Mouse (Mus musculus) ovary, postnatal 14 days (tissue): ENCODE data around the gene Psmd8.

ENCODE experiments used
- DNase-seq: peaks from one replicate; pipeline ENCODE4 v3.0.0; 2022; ENCODE audit warnings: low spot score

The Psmd8 gene

DNA sequence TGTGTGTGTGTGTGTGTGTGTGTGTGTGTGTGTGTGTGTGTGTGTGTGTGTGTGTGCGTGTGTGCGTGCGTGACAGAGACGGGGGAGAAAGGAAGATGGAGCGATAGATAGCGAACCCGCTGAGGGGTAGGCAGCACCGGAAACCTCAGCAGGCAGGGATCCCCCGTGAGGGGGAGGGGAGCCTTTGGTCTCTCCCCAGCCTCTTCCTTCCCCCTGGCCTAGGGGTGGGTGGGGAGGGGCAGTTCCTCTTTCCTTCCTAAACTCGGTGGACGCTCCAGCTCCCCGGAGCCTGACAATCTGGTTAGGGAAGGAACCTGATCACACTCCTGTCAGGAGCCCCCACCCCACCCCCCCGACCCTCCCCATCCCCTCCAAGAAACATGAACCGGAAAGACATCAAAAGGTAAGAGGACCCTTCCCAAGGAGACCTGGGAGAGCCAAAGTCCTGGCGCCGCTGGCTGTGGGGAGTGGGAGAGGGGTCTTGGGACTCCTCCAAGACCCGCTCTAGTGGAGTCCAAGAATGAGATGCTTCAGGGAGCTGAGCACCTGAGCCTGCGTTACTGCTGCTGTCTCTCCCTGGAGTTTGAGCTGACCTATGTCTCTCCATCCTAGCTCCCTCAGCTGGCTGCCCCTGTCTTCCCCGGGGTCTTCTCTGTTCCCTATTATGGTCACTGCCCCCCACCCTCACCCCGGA, 45.7 kb downstream of the Psmd8 start, which contains the start of gene Rasgrp4:
Gene Rasgrp4, plus strand, starts transcription at position 159 of the 694 bp plus-strand sequence.
- no peak for DNase-seq

DNA sequence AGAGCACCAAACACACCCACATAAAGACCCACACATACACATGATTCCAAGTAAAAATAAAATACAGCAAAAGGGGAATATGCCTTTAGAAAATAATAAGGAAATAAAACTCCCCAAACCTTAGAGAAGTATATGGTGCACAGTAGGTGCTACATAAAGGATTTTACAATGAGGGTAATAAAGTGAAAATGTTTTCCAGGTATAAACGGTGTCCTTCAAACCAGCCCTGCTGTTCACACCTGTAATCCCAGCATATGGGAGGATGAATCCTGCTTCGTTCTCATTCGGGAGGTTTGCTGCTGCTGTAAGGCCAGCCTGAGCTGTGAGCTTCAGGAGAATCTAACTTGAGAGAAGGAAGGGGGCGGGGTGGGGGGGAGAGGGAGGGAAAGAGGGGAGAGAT, 46.3 kb downstream of the Psmd8 start:
- no peak for DNase-seq

DNA sequence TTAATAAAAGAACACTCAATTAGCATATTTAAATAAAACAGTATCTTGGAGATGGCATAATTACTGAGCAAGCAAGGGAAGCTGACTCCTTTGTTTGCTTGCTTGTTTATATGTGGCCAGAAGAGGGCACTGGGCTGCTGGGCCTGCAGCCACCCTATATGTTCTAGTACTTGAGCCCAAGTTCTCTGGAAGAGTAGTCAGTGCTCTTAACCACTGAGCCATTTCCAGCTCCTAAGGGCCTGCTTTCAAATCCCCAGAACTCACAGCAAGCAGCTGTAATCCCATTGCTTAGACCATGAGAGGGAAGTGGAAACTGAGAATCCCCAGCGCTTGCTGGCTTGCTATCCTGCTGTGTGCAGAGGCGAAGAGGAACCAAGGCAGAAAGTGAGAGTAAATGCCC, 51.8 kb downstream of the Psmd8 start:
- no peak for DNase-seq

DNA sequence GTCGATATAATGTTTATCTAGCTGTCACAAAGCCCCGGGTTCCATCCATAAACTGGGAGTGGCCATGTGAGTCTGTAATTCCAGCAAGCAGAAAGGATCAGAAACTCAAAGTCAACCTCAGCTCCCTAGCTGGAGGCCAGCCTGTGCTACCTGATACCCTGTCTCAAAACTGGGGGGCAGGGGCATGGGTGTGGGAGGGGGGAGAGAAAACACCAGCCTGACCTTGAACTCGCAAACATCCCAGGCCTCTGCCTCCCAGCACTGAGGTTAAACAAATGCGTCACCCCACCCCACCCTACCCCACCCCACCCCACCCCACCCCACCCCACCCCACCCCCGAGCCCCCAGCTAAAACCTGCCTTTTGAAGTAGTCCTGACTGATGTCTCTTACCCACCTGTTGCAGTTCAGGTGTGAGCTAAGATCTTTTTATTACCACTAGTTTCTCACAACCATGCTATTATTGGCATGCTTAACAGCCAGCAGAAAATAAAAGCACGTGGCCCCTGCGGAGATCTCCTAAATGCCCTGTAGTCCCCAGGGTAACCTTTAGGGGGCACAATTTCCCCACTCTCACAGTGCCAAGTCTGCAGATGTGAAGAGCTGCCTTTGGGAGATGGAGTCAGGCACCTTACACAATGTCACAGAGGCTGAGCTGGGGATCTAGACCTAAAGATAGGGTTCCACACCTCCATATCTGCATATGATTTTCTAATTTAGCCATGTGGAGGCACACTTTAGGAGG, 54.2 kb downstream of the Psmd8 start:
- peak; percentile 46 for DNase-seq

DNA sequence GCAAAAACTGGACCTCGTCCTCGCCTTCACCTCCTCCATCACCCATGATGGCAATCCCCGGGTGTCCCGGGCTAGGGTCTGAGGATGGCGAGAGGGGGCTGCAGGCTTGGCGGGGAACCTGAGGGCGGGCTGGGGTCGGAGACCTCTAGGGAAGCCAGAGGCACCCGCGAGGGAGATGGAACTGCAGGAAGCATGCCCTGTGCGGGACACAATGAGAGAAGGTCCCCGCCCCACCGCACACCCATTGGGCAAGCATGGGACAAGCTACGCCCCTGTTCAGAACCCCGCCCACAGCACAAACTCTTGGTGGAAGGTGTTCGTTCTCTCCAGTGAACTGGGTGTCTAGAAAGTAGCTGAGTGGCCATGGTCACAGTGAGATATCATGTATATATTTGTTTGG, 55.5 kb downstream of the Psmd8 start, which contains the start of gene Ryr1:
Gene Ryr1, minus strand, starts transcription at position 210 of the 400 bp plus-strand sequence.
- peak; percentile 20 for DNase-seq
